Mouse (Mus musculus) mature B cell (primary cell): ENCODE data around the gene Gm28047.
"Not testable (repeated sequence)": the region's sequence is repeated elsewhere in the genome, so short reads cannot be mapped to it uniquely, and the experiment has no call there.

Source experiments
- in situ Hi-C: fragments of 300-500 bp; cut with MboI; formaldehyde crosslinking; loops from 2 replicates; pipeline ENCODE4 v1.14.3; 2019

Gene Gm28047

DNA sequence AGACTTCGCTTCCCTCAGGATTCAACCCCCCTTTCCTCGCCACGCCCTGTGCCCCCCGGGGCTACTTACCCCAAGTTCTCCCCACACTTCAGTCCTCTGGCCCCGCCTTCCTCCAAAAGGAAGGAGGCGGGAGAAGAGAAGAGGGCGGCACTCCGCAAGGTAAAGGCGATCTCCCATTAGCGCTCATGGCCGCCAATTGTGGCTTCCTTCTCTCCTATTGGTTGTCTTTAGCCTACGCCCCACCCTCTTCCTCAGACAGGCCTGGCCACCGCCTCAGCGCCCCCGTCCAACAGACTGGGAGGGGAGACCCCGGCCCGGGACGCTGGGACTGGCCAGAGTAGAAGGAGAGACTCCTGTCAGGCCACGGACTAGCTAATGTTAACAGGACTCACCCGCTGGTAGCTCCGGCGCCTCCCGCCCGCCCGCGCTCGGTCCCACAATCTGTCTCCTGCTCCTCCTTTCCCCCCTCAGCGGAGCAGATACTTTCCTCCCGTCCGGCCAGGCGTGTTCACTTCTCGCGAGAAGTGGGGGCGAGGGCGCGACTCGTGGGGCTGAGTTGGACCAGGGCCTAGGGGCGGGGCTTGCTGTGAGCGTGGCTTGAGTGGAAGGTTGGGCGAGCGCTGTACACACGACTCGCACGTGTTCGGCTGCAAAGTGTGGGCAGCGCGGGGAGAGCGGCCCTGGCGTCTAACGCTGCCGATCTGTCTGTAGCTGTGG lies at the start of gene Gm28047, which contains the start of gene Atf7:
Gm28047 (minus strand) TSS at position 98 of the 717 bp plus-strand sequence.
Atf7 (minus strand) TSS at position 495 of the 717 bp plus-strand sequence.
- in situ Hi-C loops, result loop anchor here (5.0 kb wide), 1 partner anchor 42 kb away; no protein-coding TSS in a partner anchor

GRCm38 (mm10) chr15:102673548-102673947 lies 48.7 kb upstream of the Gm28047 start:
- in situ Hi-C loops, result no loop called here

- in situ Hi-C loops, result no loop called here
Observed at GRCm38 (mm10) chr15:102672215-102673071, 47.6 kb upstream of the Gm28047 start, which contains the start of gene Atp5g2. Atp5g2 (minus strand) TSS chr15:102672352.

DNA sequence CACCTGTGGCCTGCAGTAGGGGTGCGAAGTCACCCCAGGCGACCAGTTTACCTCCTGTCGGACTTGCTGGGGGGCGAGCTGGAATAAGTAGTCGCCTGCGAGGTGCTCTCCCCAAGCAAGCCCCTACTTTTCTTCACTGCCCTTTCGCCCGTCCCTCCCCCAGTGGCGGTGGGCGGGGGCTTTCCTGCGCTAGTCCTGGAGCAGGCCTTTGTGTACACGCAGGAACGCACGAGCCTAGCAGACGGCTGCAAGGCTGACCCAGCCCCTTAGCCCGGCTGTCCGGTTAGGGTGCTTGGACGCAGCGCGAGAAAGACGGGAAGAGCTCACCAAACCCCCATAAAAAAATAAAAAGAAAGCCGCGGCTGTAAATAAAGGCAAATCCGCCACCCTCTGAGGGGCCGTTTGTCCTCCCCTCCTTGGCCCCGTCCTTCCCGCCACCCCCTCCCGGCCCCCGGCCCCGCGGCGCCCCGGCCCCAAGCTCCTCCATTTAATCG lies 46.9 kb upstream of the Gm28047 start:
- in situ Hi-C loops, result no loop called here

- in situ Hi-C loops, result no loop called here
Observed at GRCm38 (mm10) chr15:102670767-102671575, 46.1 kb upstream of the Gm28047 start.

GRCm38 (mm10) chr15:102670281-102670680 lies 45.4 kb upstream of the Gm28047 start:
- in situ Hi-C loops, result no loop called here

GRCm38 (mm10) chr15:102669571-102669970 lies 44.7 kb upstream of the Gm28047 start:
- in situ Hi-C loops, result loop anchor here (5.0 kb wide), 1 partner anchor 42 kb away; the partner anchor contains the start of genes Atf7 and Gm28047

- in situ Hi-C loops, result loop anchor here (5.0 kb wide), 1 partner anchor 38 kb away; the partner anchor contains the start of genes Atf7 and Gm28047
Observed at GRCm38 (mm10) chr15:102665494-102665893, 40.6 kb upstream of the Gm28047 start.

- in situ Hi-C loops, result no loop called here
Observed at GRCm38 (mm10) chr15:102663825-102664224, 39.0 kb upstream of the Gm28047 start.

DNA sequence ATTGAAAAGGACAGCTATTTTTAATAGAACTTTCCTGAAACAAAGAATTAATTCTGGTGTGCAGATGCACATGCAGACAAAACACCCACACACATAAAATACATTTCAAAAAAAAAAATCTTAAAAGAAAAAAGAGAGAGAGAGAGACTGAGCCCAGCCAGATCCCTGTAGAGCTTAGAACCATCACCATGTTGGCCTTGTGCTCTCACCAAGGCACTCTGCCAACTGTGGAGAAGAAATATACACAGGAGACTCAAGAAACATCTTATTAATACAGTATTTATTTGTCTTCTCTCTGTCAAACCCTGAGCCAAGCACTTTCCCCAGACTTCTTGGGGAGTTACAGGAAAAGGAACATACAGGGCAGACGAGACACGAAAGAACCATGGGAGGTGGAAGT lies 37.7 kb upstream of the Gm28047 start:
- in situ Hi-C loops, result not testable (repeated sequence)

DNA sequence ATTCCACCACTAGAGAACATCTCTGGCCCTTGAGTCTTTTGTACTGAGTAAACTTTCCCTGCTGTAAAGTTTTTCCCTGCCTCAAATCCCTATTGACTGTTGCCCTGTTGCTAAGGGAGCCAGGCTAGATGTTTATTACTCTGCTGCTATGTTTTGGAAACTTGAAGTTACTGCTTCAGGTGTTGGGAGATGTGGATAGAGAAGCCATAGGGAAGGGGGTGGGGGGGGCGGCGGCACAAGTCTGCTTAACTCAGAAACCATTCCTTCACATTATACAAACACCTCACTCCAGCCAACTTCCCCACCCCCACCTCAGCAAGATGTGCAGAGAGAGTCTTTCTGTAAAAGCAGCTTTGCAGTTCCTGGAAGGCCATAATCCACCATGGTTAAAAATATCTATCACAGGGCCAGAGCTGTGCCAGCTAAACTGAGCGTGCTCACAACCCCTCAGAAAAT lies 33.1 kb upstream of the Gm28047 start:
- in situ Hi-C loops, result no loop called here

- in situ Hi-C loops, result no loop called here
Observed at GRCm38 (mm10) chr15:102656658-102657057, 31.8 kb upstream of the Gm28047 start.

DNA sequence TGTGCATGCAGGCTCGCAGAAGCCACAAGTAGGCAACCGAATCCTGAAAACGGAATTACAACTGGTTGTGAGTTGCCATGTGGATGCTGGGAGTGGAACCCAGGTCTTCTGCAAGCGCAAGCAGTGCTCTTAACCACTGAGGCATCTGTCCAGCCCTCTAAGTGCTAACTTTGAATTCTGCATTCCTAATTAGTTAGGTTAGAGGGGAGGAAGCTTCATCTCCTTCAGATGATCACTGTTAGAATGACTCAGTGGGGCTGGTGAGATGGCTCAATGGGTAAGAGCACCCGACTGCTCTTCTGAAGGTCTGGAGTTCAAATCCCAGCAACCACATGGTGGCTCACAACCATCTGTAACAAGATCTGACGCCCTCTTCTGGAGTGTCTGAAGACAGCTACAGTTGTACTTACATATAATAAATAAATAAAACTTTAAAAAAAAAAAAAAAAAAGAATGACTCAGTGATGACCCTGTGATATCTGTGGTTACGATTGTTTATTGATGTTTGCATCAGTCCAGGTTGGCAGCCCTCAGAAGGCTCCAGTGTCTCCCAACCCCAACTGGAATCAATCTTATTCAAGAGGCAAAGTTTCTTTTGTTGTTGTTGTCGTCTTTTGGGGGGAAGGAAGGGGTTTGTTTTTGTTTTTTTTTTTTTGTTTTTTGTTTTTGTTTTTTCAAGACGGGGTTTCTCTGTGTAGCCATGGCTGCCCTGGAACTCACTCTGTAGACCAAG lies 27.2 kb upstream of the Gm28047 start:
- in situ Hi-C loops, result not testable (repeated sequence)

- in situ Hi-C loops, result no loop called here
Observed at GRCm38 (mm10) chr15:102651107-102651506, 26.2 kb upstream of the Gm28047 start.

DNA sequence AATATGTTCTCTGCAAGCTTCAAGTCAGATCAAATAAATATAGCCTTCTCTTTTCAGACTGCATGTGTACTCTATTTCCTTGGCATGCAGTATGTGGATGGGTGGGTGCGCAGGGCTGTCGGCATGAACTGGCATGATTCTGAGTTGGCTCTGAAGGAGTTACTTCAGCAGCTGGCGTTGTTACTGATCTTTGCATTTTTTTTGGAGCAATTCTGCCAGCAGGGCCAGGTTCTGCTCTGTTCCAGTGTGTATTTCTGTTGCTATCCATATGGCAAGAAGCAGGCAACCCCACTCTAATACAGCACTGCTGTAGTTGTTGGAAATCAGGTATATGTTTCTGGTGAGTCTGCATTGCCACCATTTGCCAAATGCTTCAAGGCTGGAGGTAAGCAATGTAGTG lies 10.9 kb upstream of the Gm28047 start:
- in situ Hi-C loops, result no loop called here

DNA sequence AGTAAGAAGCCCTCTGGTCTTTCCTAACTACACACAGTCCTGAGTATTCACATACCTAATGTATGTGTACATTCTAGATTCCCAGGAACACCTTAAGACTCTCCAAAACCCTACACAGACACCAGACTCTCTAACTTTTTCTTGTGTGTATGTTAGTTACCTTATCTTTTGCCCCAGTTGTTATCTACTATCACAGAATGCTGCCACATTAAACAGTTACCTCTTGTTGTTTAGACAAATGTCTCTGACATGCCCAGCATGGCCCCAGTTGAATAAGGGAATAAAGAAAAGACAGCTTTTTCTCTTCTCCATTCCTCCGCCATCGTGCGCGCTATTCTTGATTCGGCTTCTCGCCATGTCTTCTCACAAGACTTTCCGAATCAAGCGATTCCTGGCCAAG lies 9.8 kb upstream of the Gm28047 start:
- in situ Hi-C loops, result no loop called here

- in situ Hi-C loops, result loop anchor here (5.0 kb wide), 1 partner anchor 42 kb away; no protein-coding TSS in a partner anchor
Observed at GRCm38 (mm10) chr15:102625687-102626055, 804 bp upstream of the Gm28047 start.

- in situ Hi-C loops, result no loop called here
Observed at GRCm38 (mm10) chr15:102624291-102624969, 437 bp downstream of the Gm28047 start.

DNA sequence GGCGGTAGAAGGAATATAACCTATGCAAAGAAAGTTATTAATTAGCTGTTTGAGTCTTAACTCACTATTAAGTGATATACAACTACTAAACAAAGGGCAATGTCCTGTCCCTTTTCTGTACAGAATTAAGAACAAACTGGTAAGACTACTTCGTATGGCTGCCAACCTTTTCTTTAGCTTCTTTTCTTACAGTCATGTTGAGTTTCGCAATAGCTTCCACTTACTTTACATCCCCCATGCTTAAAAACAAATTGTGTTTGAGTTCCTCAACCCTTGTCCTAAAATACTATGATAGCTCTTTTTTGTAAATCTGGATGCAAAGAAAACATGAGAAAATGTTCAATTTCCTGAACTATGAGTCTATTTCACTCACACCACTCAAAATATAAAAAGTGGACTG lies 1.7 kb downstream of the Gm28047 start:
- in situ Hi-C loops, result no loop called here

DNA sequence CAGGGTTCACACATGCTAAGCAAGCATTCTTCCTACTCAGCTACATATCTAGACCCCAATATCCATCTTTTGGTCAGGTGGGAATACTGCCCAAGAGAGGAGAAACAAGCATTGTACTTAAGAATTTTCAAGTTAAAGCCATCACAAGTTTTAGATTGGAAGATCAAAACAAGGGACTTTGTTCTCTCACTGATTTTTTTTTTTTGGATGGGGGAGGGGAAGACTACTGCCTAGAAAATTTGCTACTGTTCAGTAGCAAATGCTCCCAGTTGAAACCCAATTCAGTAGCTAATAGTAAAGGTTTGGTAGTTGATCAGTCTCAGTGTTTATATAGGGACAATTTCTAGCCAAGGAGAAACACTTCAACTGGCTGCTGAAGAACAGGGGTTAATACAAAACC lies 2.3 kb downstream of the Gm28047 start:
- in situ Hi-C loops, result no loop called here
